Mouse (Mus musculus): ENCODE data around the gene Gli3. TPM values are rescaled to one million over a fixed set of nuclear protein-coding genes. Genes with fewer than 3 reads are reported as not detected.

Gene Gli3
- under 1 TPM; 0.04 to 0.93 TPM for polyA plus RNA-seq (2017; shearing (Covaris generic))

DNA sequence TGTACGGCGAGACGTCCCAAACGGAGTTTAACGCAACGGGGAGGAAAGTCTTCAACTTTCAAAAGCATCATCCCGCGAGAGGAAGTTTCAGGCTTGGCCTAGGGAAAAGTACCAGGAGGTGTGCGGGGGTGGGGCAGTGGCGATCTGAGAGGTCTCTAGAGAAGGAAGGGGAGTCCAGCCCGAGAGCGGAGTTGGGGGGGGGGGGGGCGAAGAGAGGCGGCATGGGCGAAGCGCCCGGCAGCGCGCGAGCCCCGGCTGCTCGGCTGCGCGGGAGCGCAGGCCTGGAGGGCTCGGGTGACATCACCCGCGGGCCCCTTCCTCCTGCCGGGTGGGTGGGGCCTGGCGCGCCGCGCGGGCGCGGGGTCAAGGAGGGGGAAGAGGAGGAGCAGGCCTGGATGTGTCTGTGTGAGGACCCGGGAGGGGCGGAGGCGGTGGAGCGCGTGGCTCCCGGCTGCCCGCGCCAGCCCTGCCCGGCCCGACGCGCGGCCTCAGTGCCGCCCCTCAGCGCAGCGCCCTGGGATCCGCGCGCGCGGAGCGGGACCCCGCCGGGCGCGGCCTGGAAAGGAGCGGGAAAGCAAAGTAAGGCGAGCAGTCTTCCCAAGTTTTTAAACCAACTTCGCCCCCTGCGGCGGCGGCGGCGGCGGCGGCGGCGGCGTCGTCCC lies at the start of gene Gli3:
Gli3 (plus strand) TSS at position 406 of the 662 bp plus-strand sequence.

Measured in inflammation-experienced regulatory T-cells (primary cell).